Mouse (Mus musculus) kidney, postnatal 25 days (tissue): Measurements from ENCODE around the gene Il7r.

Experiments
- DNase-seq, 2 experiments: peaks; one replicate each; pipeline ENCODE4 v3.0.0; 2021; ENCODE audit warnings: mixed read lengths in 2 of 2

Gene Il7r

DNA sequence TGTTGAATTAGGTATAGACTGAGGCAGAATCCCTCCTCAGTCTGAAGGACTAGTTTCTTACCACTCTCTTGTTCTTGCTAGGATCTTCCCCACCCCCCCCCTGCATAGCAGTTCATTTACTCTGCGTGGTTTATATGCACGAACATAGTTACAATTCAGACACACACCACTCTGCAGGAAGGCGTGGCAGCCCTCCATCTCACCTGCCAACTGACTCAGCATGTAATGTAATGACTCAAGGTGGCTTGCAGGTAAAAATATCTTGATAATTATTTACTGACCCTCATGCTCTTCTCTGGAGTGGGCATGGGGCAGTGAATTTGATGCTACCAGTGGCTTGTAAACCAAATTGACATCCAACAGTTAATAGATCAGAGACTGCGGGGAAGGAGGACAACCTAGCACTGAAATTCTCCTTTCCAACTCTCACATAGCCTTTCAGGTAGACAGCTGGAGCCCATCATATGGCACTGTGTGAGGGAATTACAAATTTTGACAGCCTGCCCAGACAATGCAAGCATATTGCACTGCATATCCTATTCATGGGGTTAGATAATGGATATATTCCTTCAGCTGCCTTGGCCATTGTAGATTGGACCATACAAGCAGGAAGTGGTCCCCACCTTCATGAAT, 58.8 kb downstream of the Il7r start:
- DNase-seq = no peak

DNA sequence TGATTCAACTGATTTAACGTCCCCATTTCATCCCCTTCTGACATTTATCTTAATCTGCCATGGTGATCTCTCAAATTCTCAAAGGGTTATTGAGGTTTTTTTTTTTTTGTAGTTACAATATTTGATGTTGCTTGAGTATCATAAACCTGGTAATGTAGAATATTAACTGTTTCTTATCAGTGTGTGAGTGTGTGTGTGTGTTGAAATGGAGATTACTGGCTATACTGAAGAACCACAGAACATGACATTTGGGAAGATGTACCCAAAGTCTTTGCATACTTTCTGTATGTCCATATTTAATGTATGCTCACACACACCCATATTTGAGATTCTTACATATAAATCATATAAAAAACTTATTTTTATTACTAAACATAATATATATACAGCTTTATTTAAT, 65.9 kb downstream of the Il7r start:
- DNase-seq = no peak

DNA sequence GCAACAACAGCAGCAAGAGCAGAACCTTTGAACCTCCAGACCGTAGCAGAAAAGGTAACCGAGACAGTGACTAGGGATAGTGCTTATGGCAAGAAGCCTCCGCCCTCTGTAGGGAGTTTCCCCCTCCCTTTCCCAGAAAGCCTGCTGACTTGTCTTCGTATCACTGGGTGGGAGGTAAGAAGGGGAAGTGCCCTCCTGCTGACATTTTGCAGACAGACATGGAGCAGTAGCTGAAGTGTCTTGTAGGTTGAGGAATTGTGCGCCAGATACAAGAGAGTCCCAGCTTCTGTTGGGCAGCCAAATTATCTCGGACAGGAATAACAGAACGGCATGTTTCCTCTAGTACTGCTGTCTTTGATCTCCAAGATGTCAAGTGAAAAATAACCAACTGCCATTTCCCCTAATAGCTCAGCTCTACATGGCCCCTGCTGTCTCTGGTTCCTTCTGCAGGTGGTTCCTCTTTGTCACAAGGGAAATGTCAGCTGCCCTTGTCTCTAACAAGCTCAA, 66.4 kb downstream of the Il7r start:
- no peak for DNase-seq
